Mouse (Mus musculus) intestine, embryonic 14.5 days (tissue): ENCODE results near the gene Atrip. TPM values are rescaled to one million over a fixed set of nuclear protein-coding genes. Genes with fewer than 3 reads are reported as not detected.

ENCODE experiments used
- ATAC-seq: fragments of 200-750 bp; cut with Nextera tagmentation; replicated peaks from 2 replicates; pipeline ENCODE4 v1.8.0; 2017; ENCODE audit warnings: low read depth, moderate number of reproducible peaks, moderate TSS enrichment, moderate library complexity; ENCODE audit not compliant: low FRiP score, low TSS enrichment
- DNase-seq: peaks from one replicate; pipeline ENCODE4 v3.0.0-alpha.2; 2018; ENCODE audit warnings: low spot score
- H3K27ac ChIP-seq: fragments of 300-500 bp; sonication (generic); 2 replicates; pipeline ENCODE4 v1.5.1; 2014; ENCODE audit warnings: low read depth, mild to moderate bottlenecking, control low read depth
- H3K27me3 ChIP-seq: fragments of 300-500 bp; sonication (generic); replicated peaks from 2 replicates; pipeline ENCODE4 v1.6.1; 2014; ENCODE audit warnings: low read length, control low read depth; ENCODE audit not compliant: control insufficient read depth, insufficient read depth
- H3K36me3 ChIP-seq: fragments of 300-500 bp; sonication (generic); 2 replicates; pipeline ENCODE4 v1.6.1; 2014; ENCODE audit warnings: low read length, control low read depth; ENCODE audit not compliant: control insufficient read depth, insufficient read depth
- H3K4me1 ChIP-seq: fragments of 300-500 bp; sonication (generic); replicated peaks from 2 replicates; pipeline ENCODE4 v1.6.1; 2014; ENCODE audit warnings: low read length, control low read depth, mixed read lengths; ENCODE audit not compliant: control insufficient read depth, insufficient read depth
- H3K4me2 ChIP-seq: fragments of 300-500 bp; sonication (generic); 2 replicates; pipeline ENCODE4 v1.6.1; 2014; ENCODE audit warnings: low read length
- H3K4me3 ChIP-seq: fragments of 300-500 bp; sonication (generic); 2 replicates; pipeline ENCODE4 v1.5.1; 2014; ENCODE audit warnings: low read depth, low read length, control low read depth, mixed read lengths
- H3K9ac ChIP-seq: fragments of 300-500 bp; sonication (generic); 2 replicates; pipeline ENCODE4 v1.6.1; 2014; ENCODE audit warnings: mild to moderate bottlenecking, low read length
- H3K9me3 ChIP-seq: fragments of 300-500 bp; sonication (generic); 2 replicates; pipeline ENCODE4 v1.6.1; 2016; ENCODE audit warnings: low read length, control low read depth; ENCODE audit not compliant: control insufficient read depth
- WGBS: fragments of 180-500 bp; shearing (Covaris S2); extraction: QIAGEN DNeasy Blood & Tissue Kit; methylation state at CpG from one replicate; pipeline ENCODE4 v1.1.7; 2014; 5-methylcytosine and 5-hydroxymethylcytosine counted together
- polyA plus RNA-seq: library from polyadenylated mRNA; unstranded; fragments of >200 nt; fragmentation: Nextera tagmentation; extraction: Ambion mirVana; gene quantifications from 2 replicates; pipeline ENCODE4 v1.2.1, GENCODE M21; 2014

Atrip gene
- polyA plus RNA-seq, 1 experiment from 2014 or later: 28.2 TPM

DNA sequence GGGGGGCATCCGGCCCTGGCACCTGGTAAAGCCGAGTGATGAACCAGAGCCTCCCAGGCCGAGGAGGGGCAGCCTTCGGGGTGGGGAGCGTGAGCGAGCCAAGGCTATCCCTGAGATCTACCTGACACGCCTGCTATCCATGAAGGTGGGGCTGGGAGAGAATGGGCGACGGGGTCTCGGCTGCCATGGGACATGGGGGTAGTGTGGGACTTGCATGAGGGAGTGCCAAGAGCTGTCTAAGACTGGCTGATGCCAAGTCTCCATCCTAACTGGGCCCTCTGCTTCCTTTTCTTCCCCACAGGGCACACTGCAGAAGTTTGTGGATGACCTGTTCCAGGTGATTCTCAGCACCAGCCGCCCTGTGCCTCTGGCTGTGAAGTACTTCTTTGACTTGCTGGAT lies 40.4 kb upstream of the Atrip start:
- ATAC-seq (no peak), DNase-seq (no peak)
- no peak overlapping the region for H3K9ac ChIP-seq
- no peaks in the 10 kb centered on the region for H3K9me3 ChIP-seq
- 94% methylated on average over 11 of the region's 11 CpGs for WGBS
- H3K4me1 ChIP-seq: no peaks in the 10 kb centered on the region
- H3K4me2 ChIP-seq: no peak overlapping the region
- H3K27ac ChIP-seq: no peak overlapping the region
- H3K36me3 ChIP-seq: peaks cover 97% of the 10 kb centered on the region
- H3K27me3 ChIP-seq: no peaks in the 10 kb centered on the region
- H3K4me3 ChIP-seq: no peak overlapping the region

DNA sequence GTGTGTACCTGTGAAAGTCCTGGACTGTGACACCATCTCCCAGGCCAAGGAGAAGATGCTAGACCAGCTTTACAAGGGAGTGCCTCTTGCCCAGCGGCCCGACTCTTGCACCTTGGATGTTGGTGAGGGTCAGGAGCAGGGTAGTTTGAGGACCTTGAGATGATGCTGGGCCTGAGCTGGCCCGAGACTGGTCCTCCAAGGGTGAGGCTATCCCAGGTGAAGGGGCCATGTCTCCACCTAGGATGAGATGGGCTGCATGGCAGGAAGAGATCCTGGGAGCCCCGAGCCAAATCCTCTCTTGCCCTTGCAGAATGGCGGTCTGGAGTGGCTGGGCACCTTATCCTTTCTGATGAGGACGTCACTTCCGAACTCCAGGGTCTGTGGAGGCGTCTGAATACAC lies 39.4 kb upstream of the Atrip start:
- Histone ChIP-seq H3K27me3 (no peaks in the 10 kb centered on the region), H3K9me3 (no peaks in the 10 kb centered on the region), H3K9ac (no peak overlapping the region), H3K27ac (no peak overlapping the region), H3K4me3 (no peak overlapping the region), H3K4me2 (no peak overlapping the region), H3K4me1 (no peaks in the 10 kb centered on the region), H3K36me3 (peaks cover 98% of the 10 kb centered on the region)
- ATAC-seq (no peak), DNase-seq (no peak)
- WGBS: 90% methylated on average over 8 of the region's 8 CpGs

DNA sequence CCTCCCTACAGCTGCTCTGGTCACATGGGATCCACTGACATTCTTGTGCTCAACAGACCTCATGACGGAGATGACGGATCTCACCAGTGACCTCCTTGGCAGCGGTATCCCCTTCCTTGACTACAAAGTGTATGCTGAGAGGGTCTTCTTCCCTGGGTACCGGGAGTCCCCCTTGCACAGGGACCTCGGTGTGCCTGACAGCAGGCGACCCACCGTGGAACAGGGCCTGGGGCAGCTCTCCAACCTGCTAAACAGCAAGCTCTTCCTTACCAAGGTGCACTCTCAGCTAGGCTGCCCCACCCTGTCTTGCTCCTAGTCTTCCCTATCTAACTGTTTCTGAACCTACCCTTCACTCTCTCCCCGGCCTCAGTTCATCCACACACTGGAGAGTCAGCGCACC lies 37.7 kb upstream of the Atrip start:
- Histone ChIP-seq H3K9me3 (no peaks in the 10 kb centered on the region), H3K27ac (no peak overlapping the region), H3K4me2 (no peak overlapping the region), H3K27me3 (no peaks in the 10 kb centered on the region), H3K4me1 (no peaks in the 10 kb centered on the region), H3K4me3 (no peak overlapping the region), H3K36me3 (peaks cover 88% of the 10 kb centered on the region), H3K9ac (no peak overlapping the region)
- ATAC-seq (no peak), DNase-seq (no peak)
- 96% methylated on average over 9 of the region's 9 CpGs for WGBS

DNA sequence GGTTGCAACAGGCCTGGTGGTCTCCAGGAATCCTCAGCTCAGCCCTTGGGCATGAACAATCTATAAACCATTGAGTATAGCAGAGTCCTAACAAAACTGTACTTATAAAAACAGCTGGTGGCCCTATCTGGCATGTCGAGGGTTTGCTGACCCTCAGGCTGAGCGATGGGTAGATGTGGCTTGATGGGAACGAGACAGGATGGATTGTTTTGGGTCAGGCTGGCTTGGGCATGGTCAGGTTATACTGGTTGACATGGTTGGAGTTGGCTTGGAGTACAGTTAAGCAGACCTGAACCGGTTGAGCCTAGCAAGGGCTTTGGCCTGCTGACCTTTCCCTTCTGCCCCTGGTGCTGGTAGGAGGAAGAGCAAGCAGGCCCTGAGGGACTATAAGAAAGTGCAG lies 37.2 kb upstream of the Atrip start:
- H3K9ac ChIP-seq: no peak overlapping the region
- WGBS: 90% methylated on average over 4 of the region's 4 CpGs
- no peak overlapping the region for H3K4me3 ChIP-seq
- no peak overlapping the region for H3K27ac ChIP-seq
- DNase-seq: no peak
- no peaks in the 10 kb centered on the region for H3K9me3 ChIP-seq
- no peak overlapping the region for H3K4me2 ChIP-seq
- no peaks in the 10 kb centered on the region for H3K4me1 ChIP-seq
- H3K27me3 ChIP-seq: no peaks in the 10 kb centered on the region
- ATAC-seq: no peak
- peaks cover 88% of the 10 kb centered on the region for H3K36me3 ChIP-seq

DNA sequence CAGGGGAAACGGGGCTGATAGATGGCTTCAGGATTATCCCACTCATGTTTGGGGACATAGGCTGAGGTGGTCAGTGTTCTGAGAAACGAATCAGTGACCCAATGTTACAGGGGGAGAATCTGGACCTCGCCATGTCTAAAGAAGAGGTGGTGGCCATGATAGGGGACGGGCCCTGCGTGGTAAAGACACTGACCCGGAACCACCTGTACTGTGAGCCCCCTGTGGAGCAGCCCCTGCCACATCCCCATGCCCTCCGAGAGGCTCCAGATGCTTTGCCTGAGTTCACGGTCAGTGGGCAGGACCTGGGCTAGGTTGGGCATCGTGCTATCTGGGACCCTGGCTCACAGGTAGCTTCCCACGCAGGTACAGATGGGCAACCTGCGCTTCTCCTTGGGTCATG lies 36.3 kb upstream of the Atrip start:
- H3K27me3 ChIP-seq: no peaks in the 10 kb centered on the region
- no peaks in the 10 kb centered on the region for H3K9me3 ChIP-seq
- no peak overlapping the region for H3K9ac ChIP-seq
- H3K36me3 ChIP-seq: peaks cover 86% of the 10 kb centered on the region
- DNase-seq (no peak), ATAC-seq (no peak)
- 93% methylated on average over 11 of the region's 11 CpGs for WGBS
- no peaks in the 10 kb centered on the region for H3K4me1 ChIP-seq
- no peak overlapping the region for H3K4me2 ChIP-seq
- no peak overlapping the region for H3K27ac ChIP-seq
- no peak overlapping the region for H3K4me3 ChIP-seq

DNA sequence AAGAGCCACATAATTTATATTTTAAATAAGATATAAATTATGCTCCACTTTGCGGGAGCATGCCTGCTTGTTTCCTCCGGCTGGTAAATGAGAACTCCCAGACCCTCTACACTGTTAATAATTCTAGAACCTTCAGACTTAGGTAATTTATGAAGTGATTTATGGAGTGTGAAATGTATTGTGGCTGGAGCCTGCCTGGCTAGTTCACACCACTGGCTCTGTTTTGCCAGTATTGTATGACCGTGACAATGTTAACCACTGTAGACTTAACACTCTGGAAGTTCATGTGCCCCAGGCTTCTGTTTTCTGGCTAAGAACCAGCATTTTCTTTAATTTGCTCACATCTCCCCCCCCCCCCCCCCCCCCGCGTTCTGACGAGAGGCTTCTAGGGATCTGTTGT lies 33.4 kb upstream of the Atrip start:
- no peak for DNase-seq
- Histone ChIP-seq H3K9ac (no peak overlapping the region), H3K27me3 (no peaks in the 10 kb centered on the region), H3K27ac (no peak overlapping the region), H3K36me3 (peaks cover 82% of the 10 kb centered on the region), H3K4me2 (no peak overlapping the region), H3K4me1 (no peaks in the 10 kb centered on the region), H3K9me3 (no peaks in the 10 kb centered on the region), H3K4me3 (no peak overlapping the region)
- 58% methylated on average over 5 of the region's 6 CpGs for WGBS
- ATAC-seq: no peak

DNA sequence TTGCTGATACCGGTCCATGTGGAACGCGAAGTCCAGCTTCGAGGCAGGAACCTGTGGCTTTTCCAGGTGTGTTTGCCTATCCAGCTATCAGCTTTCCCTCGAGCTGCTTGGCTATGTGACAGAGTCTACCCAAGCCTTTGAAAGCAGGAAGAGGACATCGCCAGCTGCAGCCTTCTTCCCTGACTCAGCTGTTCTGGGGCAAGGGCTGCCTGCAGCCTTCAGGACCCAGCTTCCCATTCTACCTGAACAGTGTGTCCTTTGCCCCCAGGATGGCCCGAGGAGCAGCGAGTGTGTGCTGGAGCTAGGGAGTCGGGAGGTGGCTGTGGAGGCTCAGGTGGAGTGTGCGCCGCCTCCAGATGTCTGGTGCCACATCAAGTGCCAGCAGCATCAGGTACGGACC lies 31.7 kb upstream of the Atrip start:
- DNase-seq: no peak
- no peak for ATAC-seq
- Histone ChIP-seq H3K4me3 (no peak overlapping the region), H3K9ac (no peak overlapping the region), H3K4me2 (no peak overlapping the region), H3K27me3 (no peaks in the 10 kb centered on the region), H3K9me3 (no peaks in the 10 kb centered on the region), H3K27ac (no peak overlapping the region), H3K4me1 (no peaks in the 10 kb centered on the region), H3K36me3 (peaks cover 75% of the 10 kb centered on the region)
- 92% methylated on average over 12 of the region's 12 CpGs for whole genome bisulfite sequencing

DNA sequence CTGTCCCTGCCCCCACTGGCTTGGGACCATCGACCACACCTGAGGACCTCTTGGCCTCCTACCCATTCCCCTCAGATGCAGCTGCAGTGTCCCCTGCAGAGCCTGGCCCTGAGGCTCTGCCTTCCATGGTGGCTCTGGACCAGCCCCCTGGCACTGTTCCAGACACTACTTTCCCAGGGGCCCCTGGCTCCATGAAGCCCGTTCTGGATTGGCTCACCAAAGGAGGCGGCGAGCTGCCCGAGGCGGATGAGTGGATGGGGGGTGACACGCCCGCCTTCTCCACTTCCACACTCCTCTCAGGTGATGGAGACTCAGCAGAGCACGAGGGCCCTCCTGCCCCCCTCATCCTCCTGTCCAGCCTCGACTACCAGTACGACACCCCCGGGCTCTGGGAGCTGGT lies 31.1 kb upstream of the Atrip start:
- Histone ChIP-seq H3K4me2 (no peak overlapping the region), H3K27ac (no peak overlapping the region), H3K4me3 (no peak overlapping the region), H3K4me1 (no peaks in the 10 kb centered on the region), H3K36me3 (peaks cover 75% of the 10 kb centered on the region), H3K9me3 (no peaks in the 10 kb centered on the region), H3K9ac (no peak overlapping the region), H3K27me3 (no peaks in the 10 kb centered on the region)
- DNase-seq: no peak
- WGBS: 74% methylated on average over 12 of the region's 12 CpGs
- no peak for ATAC-seq

DNA sequence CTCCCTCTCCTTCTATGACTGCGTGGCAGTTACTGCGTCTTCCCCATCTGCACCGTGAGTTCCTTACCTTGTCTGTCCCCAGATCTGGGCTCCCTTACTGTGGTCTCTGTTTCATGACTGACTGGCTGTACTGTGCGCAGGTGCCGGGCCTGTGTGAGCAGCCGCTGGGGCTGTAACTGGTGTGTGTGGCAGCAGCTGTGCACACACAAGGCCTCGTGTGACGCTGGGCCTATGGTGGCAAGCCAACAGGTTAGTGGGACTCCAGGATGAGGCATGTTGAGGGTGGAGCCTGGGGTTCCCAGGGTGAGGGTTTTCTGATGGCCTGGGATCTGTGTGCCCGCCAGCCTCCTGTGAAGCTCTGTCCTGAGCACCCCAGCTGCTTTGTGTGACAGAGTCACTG lies 30.2 kb upstream of the Atrip start:
- peaks cover 68% of the 10 kb centered on the region for H3K36me3 ChIP-seq
- H3K4me3 ChIP-seq: no peak overlapping the region
- no peak overlapping the region for H3K4me2 ChIP-seq
- H3K9ac ChIP-seq: no peak overlapping the region
- no peaks in the 10 kb centered on the region for H3K27me3 ChIP-seq
- no peaks in the 10 kb centered on the region for H3K9me3 ChIP-seq
- WGBS: 90% methylated on average over 9 of the region's 9 CpGs
- no peak for ATAC-seq
- peaks cover 5% of the 10 kb centered on the region for H3K4me1 ChIP-seq
- H3K27ac ChIP-seq: no peak overlapping the region
- no peak for DNase-seq
